Mouse (Mus musculus): ENCODE measurements at regions not wholly inside any gene's neighbourhood (a gene's known extent, or its start where the extent isn't known, plus 50 kb on each side); places are given as distances from the start of the nearest gene placed in this dataset.

DNA sequence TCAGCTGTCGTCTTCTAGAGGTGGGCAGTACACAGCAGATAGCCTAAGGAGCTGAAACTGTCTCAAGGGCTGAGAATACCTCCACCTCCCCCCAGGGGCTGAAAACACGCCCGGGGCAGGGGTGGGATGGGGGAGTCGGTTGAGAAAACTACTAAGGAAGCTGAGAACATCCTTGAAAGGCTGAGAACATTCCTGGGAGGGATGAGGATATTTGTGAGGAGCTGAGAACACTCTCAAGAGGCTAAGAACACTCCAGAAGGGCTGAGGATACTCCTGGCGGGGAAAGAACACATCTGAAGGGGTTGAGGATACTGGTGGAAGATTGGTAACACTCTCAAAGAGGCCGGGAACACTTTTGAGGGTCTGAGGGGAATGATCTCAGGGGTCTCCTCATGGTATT lies 81.3 kb upstream of the Gm9887 start:
- no peaks in the 10 kb centered on the region for H3K27me3 ChIP-seq (ENCODE audit: control insufficient read depth, insufficient read depth, low read length)
- no peak overlapping the region for H3K4me3 ChIP-seq (replicated peaks; ENCODE audit: low read length)
- 77% methylated on average over 6 of the region's 6 CpGs for WGBS
- no peaks in the 10 kb centered on the region for H3K9me3 ChIP-seq (ENCODE audit: control insufficient read depth, low read length)
- peaks cover 13% of the 10 kb centered on the region for H3K4me1 ChIP-seq (ENCODE audit: control insufficient read depth, insufficient read depth, low read length)
- DNase-seq (ENCODE audit: low spot score), result no peak
- H3K4me2 ChIP-seq (replicated peaks; ENCODE audit: low read depth, low read length, severe bottlenecking), result no peak overlapping the region
- no peak for ATAC-seq (ENCODE audit: low FRiP score, low read depth)
- H3K9ac ChIP-seq (ENCODE audit: low read depth, low read length, severe bottlenecking), result no peak overlapping the region
- no peaks in the 10 kb centered on the region for H3K36me3 ChIP-seq (ENCODE audit: control insufficient read depth, insufficient read depth, low read length)
- no peak overlapping the region for H3K27ac ChIP-seq (replicated peaks; ENCODE audit: low read depth, low read length)
- no peak for TF ChIP-seq POLR2A (IDR thresholded peaks at IDR 0.05; ENCODE audit: borderline replicate concordance, extremely low read depth, insufficient read depth, insufficient read length)

DNA sequence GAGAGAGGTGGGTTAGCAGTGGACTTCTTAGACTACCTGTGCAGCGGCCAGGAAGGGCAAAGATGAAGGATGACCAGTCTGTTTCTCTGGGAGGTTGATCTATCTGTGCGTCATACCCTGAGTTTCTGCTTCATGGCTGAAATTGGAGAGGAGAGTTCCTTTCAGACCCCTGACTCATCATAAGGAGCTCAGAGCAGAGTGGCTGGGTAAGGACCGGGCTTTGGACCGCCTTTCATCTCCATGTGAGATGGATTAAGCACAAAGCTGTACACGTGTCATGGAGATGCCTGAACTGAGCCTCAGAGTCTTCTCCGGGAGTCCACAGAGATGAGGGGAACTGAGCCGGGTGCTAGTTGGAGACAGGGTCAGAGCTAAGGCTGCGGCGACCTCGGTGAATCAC lies 80.7 kb upstream of the Gm9887 start:
- TF ChIP-seq POLR2A (IDR thresholded peaks at IDR 0.05; ENCODE audit: borderline replicate concordance, extremely low read depth, insufficient read depth, insufficient read length), result no peak
- no peak overlapping the region for H3K27ac ChIP-seq (replicated peaks; ENCODE audit: low read depth, low read length)
- DNase-seq (ENCODE audit: low spot score), result no peak
- H3K9ac ChIP-seq (ENCODE audit: low read depth, low read length, severe bottlenecking), result no peak overlapping the region
- H3K4me1 ChIP-seq (ENCODE audit: control insufficient read depth, insufficient read depth, low read length), result peaks cover 18% of the 10 kb centered on the region
- H3K27me3 ChIP-seq (ENCODE audit: control insufficient read depth, insufficient read depth, low read length), result no peaks in the 10 kb centered on the region
- 82% methylated on average over 10 of the region's 10 CpGs for WGBS
- no peak overlapping the region for H3K4me3 ChIP-seq (replicated peaks; ENCODE audit: low read length)
- no peak overlapping the region for H3K4me2 ChIP-seq (replicated peaks; ENCODE audit: low read depth, low read length, severe bottlenecking)
- H3K9me3 ChIP-seq (ENCODE audit: control insufficient read depth, low read length), result no peaks in the 10 kb centered on the region
- no peak for ATAC-seq (ENCODE audit: low FRiP score, low read depth)
- no peaks in the 10 kb centered on the region for H3K36me3 ChIP-seq (ENCODE audit: control insufficient read depth, insufficient read depth, low read length)

DNA sequence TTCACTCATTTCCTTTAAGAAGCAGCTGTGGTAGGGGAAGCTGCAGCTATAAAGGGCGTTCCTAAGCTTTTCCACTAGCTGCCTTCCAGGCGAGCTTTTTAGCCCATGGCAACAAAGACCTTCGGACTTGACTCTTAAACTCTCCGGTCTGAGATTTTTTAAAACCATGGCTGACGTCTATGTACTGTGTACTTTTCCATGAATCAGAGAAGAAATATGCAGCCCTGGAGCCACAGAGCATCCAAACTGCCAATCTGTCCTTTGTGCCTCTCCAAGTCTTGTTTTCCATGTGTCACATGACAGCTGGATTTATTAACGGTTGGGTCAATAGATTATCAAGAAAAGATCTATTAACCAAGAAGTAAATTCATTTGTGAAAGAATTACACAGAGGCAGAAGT lies 78.9 kb upstream of the Gm9887 start:
- Histone ChIP-seq H3K27ac (replicated peaks; ENCODE audit: low read depth, low read length) (peak overlapping the region; percentile 65), H3K4me2 (replicated peaks; ENCODE audit: low read depth, low read length, severe bottlenecking) (no peak overlapping the region)

DNA sequence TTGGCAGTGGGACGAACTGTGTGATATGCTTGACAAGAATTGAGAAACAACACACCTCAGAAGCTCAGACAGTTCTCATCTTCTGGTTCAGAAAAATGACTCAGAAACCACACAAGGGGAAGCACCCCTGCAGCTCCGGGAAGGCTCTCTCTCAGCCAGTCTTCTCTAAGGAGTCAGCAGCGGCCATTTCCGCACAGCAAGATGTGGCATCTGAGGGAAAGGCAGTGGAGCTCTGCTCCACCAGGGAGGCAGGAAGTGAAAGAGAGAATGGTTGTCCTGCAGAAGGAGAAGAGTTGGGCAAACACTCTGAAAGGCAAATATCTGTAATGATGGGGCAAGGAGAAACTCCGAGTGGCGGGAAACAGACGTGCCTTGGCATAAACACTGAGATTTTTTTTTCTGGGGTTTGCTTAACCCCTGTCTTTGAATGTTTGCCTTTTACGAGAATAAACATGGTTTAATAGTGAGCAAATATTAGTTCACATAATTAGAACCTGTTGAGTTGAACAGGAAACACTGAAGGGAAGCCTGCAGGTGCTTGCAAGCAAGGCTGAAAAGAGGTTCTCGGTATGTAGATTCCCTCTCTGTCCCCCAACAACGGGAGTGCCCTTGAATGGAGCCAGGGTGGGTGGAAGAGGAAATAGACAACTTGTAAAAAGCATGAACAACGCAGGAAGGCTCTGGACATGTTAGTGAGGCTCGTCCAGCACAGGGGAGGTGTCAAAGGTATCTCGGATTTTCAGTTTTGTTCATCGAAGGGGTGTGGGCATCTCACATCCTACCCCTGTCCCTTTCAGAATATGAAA lies 75.9 kb upstream of the Gm9887 start:
- Histone ChIP-seq H3K9ac (ENCODE audit: low read depth, low read length, severe bottlenecking) (no peak overlapping the region), H3K36me3 (ENCODE audit: control insufficient read depth, insufficient read depth, low read length) (no peaks in the 10 kb centered on the region), H3K27ac (replicated peaks; ENCODE audit: low read depth, low read length) (peak overlapping the region; percentile 44), H3K4me2 (replicated peaks; ENCODE audit: low read depth, low read length, severe bottlenecking) (peak overlapping the region; percentile 26; the same call in 1 of the 2 replicates), H3K4me1 (ENCODE audit: control insufficient read depth, insufficient read depth, low read length) (peaks cover 36% of the 10 kb centered on the region), H3K4me3 (replicated peaks; ENCODE audit: low read length) (no peak overlapping the region), H3K27me3 (ENCODE audit: control insufficient read depth, insufficient read depth, low read length) (no peaks in the 10 kb centered on the region), H3K9me3 (ENCODE audit: control insufficient read depth, low read length) (no peaks in the 10 kb centered on the region)
- ATAC-seq (ENCODE audit: low FRiP score, low read depth) (no peak), DNase-seq (ENCODE audit: low spot score) (no peak)
- TF ChIP-seq POLR2A (IDR thresholded peaks at IDR 0.05; ENCODE audit: borderline replicate concordance, extremely low read depth, insufficient read depth, insufficient read length), result no peak
- WGBS, result 40% methylated on average over 14 of the region's 14 CpGs

More for the DNA sequence above, 78.9 kb upstream of the Gm9887 start:
- no peak overlapping the region for H3K4me3 ChIP-seq (replicated peaks; ENCODE audit: low read length)
- no peak overlapping the region for H3K9ac ChIP-seq (ENCODE audit: low read depth, low read length, severe bottlenecking)
- H3K36me3 ChIP-seq (ENCODE audit: control insufficient read depth, insufficient read depth, low read length), result no peaks in the 10 kb centered on the region
- peaks cover 34% of the 10 kb centered on the region for H3K4me1 ChIP-seq (ENCODE audit: control insufficient read depth, insufficient read depth, low read length)
- no peaks in the 10 kb centered on the region for H3K9me3 ChIP-seq (ENCODE audit: control insufficient read depth, low read length)
- H3K27me3 ChIP-seq (ENCODE audit: control insufficient read depth, insufficient read depth, low read length), result no peaks in the 10 kb centered on the region
- WGBS, result 39% methylated on average over 6 of the region's 6 CpGs
- ATAC-seq (ENCODE audit: low FRiP score, low read depth) (no peak), DNase-seq (ENCODE audit: low spot score) (peak; percentile 49)
- TF ChIP-seq POLR2A (IDR thresholded peaks at IDR 0.05; ENCODE audit: borderline replicate concordance, extremely low read depth, insufficient read depth, insufficient read length), result no peak

DNA sequence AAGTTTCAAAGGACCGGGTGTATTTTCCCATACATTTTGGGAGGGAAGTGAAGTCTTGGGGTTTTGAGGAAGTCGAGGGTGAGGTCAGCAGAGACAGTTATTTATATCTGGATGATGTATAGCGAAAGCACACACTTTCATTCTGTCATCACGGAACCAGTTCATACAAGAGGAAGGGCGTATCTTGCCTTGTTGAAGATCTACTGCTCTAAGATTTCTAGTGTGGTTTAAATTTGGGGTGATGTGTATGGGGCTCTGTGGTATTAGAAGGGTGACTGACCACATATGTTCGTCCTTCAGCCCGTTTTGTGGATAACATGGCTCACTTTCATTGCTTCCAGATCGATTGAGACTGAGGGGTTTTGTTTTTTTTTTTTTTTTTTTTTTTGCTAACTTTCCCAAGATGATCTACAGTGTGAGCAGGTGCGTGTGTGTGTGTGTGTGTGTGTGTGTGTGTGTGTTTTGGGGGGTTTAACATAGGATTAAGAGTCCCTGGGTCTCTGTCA lies 75.1 kb upstream of the Gm9887 start:
- Histone ChIP-seq H3K9ac (ENCODE audit: low read depth, low read length, severe bottlenecking) (no peak overlapping the region), H3K36me3 (ENCODE audit: control insufficient read depth, insufficient read depth, low read length) (no peaks in the 10 kb centered on the region), H3K4me1 (ENCODE audit: control insufficient read depth, insufficient read depth, low read length) (peaks cover 37% of the 10 kb centered on the region), H3K27ac (replicated peaks; ENCODE audit: low read depth, low read length) (peak overlapping the region; percentile 44; the same call in 1 of the 2 replicates), H3K4me3 (replicated peaks; ENCODE audit: low read length) (no peak overlapping the region), H3K27me3 (ENCODE audit: control insufficient read depth, insufficient read depth, low read length) (no peaks in the 10 kb centered on the region), H3K4me2 (replicated peaks; ENCODE audit: low read depth, low read length, severe bottlenecking) (peak overlapping the region; percentile 36; the same call in 1 of the 2 replicates), H3K9me3 (ENCODE audit: control insufficient read depth, low read length) (no peaks in the 10 kb centered on the region)
- ATAC-seq (ENCODE audit: low FRiP score, low read depth) (no peak), DNase-seq (ENCODE audit: low spot score) (peak; percentile 35)
- 51% methylated on average over 9 of the region's 9 CpGs for WGBS
- no peak for TF ChIP-seq POLR2A (IDR thresholded peaks at IDR 0.05; ENCODE audit: borderline replicate concordance, extremely low read depth, insufficient read depth, insufficient read length)

Data from limb, embryonic 14.5 days (tissue).